Mouse (Mus musculus) gastrocnemius, postnatal 10 days (tissue): ENCODE results near the gene Dstn. TPM values are rescaled to one million over a fixed set of nuclear protein-coding genes. Genes with fewer than 3 reads are reported as not detected.

ENCODE experiments used
- DNase-seq: peaks from one replicate; pipeline ENCODE4 v3.0.0; 2021; ENCODE audit warnings: mixed read lengths
- total RNA-seq, 2 experiments: library from RNA; stranded (reverse); gene quantifications; 2 replicates each; pipeline ENCODE4 v1.2.3; 2021

Dstn gene
- total RNA-seq, 2 experiments from 2014 or later, result 65.7 to 79.9 TPM

DNA sequence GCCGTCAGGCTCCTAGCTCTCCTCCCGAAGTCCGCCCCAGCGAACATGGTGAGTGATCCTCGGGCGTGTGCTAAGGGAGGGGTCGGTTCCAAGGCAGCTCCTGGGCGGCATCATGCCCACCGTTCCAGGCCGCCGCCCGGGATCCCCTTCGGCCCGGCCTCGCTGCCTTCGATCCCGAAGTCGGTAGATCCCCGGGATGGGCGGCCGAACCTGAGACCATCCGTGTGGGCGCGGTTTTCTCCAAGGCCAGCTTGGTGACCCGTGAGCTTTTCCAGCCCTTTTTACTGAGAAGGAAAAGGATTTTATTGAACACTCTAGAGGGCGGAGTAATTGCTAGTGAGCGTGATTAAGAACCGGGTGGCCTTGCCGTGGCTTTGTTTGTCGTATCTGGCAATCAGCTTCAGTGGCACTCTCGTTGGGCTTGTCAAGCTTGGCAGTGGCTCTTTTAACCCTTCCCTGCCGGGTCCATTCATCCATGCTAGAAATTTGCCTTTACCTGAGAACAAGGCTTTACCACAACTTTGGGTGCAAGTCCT, 548 bp downstream of the Dstn start:
- no peak for DNase-seq

DNA sequence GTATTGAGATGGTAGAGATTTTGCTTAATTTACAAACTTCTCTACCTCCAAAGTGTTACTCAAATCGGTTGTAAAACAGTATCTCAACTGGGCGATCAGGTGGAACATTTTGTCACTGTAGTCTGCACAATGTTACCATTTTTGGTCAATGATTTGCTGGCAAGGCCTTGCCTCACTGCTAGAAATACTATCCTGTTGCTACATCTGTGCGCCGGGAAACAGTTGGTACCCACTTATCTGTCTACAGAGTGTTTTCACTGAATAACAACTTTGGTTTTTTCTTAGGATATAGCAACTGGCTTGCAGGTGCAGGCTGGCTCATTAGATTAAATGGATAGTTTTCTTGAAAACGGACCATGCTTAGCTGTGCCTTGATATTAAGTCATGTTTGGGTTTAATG, 1.1 kb downstream of the Dstn start:
- DNase-seq, result no peak

DNA sequence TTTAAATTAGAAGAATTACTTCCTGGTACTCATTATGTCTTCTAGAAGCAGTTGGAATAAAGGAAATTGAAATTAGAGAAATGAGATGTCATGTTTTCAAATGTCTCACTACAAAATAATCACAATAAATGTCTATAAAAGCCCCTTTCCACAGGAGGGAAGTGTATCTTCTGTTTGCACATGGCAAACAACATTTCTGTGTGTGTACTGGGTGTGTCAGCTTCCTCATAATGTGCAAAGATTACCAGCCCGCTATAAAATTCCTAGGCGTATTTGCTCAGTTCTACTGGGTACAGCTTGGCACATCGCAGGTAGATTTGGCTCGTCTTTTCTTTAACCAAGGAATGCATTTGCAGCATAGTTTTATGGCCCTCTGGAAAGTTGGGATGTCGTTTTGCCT, 2.5 kb downstream of the Dstn start:
- no peak for DNase-seq

DNA sequence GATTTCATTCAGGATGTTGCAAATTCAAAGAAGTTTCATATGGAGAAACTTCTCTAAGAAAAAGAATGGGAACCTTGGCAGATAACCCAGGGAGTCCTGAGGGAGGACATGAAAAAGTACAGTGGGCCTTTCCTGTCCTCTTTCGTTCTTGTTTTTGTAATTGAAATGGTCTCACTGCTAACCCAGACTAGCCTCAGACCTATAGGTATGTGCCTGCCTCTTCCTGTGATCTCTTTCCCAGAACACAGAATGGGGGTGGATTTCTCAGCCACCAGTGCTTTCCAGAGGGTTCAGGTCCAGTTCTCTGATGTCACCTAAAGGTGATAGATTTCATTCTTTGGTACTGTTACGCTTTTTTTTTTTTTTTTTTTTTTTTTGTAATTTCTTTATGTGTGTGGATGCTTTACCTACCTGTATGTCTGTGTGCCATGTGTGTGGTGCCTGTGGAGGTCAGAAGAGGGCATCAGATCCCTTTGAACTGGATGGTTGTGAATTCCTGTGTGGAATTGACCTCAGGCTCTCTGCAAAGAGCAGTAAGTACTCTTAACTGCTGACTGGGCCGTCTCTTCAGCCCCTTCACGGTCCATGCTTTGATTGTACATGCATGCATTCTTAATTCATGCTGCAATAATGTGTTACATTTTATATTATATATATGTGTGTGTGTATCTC, 3.8 kb downstream of the Dstn start:
- no peak for DNase-seq

DNA sequence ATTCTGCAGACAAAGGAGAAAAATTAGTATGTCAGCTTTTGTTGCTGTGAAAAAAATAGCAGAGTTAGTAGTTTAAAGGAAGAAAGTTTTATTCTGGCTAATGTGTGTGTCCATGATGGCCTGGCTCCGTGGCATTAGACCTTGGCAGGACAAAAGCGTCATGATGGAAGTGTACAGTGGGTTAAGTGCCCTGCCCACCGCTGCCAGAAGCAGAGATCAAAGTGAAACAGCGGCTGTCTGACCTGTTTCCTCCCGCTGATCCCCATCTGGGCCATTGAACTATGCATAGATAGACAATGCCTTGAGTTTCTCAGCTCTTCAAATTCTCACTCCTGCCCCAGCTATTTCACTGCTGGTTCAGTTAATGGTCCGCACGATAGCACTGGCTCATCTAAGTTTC, 9.0 kb downstream of the Dstn start:
- no peak for DNase-seq

DNA sequence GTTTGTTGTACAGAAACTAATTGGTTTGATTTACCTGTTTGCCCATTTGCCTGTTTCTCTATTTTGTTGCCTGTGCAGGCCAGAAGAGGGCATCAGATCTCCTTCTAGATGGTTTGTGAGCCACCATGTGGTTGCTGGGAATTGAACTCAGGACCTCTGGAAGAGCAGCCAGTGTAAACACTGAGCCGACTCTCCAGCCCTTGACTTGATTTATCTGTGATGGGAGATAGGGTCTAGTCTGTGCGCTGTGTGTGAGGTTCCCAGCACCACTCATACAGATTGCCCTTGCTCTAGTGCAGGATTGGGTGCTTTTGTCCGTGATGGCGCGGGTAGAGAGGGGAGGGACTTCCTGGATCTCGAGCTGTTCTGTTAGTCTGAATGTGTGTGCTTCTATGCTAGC, 10.7 kb downstream of the Dstn start:
- no peak for DNase-seq

DNA sequence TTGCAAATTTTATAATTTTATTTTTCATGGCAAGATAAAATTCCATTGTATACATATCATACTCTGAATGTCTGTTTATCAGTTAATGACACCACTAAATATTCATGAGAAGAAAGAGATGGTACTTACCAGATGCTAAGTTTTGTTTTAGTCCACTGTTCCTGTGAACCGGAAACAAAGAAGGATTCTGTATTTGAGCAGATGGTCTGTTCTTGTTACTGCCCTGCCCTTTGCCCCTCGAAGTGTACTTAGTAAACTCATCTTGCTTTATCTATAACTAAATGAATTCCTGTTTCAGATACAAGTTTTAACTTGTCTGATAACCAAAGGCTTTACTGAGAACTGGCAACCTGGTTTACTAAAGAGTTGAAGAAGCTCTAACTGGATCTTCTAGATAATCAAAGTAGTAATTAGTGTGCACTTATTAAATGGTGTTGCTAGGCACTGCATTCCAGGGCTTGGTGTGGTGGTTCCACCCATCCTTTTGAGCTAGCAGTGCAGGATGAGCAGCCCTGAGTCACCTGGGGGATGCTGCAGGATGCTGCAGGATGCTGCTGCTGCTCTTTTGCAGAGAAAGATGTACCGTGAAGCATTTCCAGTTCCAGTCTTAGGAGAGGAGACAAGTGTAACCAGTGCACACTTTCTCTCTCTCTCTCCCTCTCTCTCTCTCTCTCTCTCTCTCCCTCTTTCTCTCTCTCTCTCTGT, 14.6 kb downstream of the Dstn start:
- no peak for DNase-seq

DNA sequence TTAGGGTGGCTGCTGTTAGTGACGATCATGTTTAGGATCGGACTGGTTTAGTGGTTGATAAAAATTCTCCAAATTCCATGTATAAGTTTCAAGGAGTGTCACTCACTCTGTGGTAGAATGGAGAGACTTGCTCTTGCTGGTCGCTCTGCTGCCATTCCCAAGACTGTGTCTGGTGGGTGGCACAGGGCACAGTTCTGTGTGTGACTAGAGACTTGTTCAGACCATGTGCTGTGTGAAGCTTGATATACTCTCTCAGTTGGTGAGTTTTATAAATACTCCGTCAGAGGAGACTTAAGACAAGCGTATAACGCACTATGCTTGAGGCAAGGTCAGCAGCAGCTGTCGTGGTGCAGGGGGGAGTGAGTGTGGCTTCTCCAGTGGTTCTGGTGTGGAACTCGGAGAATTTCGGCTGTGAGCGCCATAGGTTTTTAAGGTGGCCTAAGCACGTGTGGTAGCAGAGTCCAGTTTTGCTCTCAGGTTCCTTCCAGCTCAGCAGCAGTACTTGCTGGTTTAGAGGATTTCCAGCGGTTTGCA, 17.3 kb downstream of the Dstn start:
- DNase-seq, result no peak

DNA sequence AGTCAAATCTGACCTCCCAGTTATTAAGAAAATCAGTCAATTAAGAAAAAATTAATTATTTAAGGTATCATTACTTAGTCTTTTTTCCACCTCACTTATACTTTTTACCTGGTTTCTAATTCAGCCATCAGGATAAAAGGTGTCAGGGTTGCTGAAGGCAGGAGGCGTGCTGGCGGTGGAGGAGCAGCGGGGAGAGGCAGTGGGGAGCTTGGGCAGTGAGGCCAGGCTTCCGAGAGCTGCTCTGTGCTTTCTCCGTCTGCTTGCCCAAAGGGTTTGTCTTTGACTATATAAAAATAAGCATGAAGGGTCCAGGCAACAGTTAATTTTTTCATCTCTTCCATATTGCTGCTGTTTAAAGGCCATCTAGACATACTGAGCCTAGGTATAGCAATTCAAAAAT, 18.4 kb downstream of the Dstn start:
- DNase-seq, result no peak

DNA sequence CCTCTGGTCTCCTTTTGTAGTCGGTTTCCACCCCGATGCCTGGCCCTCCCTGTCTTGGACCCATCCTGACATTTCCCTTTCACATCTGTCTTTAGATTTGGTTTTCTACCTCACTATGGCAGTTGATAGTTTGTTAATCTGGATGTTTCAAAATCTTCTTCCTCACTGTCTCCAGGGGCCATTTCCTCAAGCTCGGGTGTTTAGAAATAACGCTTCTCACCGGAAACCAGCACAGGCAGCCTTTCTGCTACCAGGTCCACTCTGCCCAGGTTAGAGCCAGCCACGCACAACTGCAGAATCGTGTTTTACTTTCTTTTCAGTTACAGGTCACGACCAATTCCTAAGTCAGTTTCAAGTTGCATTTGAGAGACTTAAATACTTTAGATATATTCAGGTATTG, 19.3 kb downstream of the Dstn start:
- DNase-seq, result no peak

DNA sequence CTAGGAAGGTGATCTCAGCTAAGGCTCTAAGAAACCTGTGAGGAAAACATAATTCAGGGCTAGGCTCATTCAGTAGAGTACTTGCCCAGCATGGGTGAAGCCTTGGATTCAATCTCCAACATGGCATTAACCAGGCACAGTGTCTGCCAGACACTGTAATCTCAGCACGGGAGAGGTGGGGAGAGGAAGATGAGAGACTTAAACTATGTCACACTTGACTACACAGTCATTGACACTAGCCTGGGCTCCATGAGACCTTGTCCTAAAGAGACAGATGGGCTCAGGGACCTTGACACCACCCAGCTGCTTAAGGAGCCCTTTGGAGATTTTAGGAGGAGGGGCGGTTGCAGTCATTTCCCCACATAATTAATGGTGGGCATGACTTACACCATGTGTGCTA, 22.7 kb downstream of the Dstn start:
- no peak for DNase-seq

DNA sequence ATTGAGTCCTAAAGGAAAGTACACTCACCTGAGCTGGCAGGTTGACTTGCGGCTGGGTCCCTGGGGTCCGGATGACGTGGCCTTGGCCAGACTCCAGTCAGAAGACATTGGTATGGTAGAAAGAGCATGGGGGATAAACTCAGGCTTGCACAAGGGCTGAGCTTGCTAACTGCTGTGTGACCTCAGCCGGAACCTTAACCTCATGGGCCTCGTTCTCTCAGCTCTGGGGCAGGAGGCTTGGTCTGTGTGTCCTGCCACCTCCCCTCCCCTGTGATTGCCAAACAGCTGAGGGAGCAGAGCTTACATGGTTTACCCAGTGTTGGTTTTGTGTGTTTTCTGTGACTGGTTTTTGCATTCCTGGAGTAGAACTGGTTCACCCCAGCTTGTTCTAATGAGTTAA, 25.3 kb downstream of the Dstn start:
- no peak for DNase-seq

DNA sequence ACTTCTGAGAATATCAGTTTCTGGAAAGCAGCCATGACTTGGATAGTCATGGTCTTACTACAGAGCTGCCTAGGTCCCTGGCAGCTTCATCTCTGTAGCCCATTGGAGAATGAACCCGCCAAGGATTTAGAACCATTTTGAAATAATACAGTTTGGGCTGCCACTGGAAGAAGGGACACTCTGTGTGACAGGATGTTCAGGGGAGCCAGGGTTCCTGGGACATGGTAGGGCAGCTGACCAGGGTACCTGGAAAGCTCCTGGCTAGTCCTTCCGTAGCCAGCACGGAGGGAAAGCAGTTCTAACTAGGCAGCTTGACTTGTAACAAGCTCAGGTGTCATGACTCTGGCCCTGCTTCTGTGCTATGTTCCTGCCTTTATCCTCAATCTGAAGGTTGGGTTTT, 29.7 kb downstream of the Dstn start:
- DNase-seq, result no peak

DNA sequence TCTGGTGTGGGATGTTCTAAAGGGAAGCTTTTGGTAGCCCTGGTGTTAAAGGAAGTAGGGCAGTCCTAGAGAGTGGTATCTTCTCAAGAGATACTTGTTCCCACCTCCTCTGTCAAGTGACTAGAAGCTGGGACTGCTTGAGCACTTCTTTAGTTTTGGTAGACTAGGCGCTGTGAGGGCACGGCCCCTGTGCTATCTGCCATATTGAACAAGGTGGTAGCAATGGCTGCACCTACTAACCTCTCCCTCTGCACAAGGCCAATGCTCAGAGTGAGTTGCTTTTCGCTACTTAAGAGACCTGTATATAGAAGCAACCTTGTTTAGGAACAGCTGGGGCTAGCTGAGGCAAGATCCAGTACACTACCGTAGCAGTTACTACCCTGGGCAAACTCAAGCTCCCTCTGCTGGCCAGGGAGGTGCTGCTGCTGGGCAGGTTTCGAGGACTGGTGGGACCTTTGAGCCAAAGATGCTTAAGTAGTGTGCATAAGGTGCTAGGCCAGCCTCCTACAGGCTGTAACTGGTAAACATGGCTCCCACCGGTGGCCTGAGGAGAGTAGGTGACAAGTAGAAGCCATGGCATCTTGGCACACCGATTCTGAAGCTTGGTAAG, 30.5 kb downstream of the Dstn start:
- DNase-seq, result no peak

DNA sequence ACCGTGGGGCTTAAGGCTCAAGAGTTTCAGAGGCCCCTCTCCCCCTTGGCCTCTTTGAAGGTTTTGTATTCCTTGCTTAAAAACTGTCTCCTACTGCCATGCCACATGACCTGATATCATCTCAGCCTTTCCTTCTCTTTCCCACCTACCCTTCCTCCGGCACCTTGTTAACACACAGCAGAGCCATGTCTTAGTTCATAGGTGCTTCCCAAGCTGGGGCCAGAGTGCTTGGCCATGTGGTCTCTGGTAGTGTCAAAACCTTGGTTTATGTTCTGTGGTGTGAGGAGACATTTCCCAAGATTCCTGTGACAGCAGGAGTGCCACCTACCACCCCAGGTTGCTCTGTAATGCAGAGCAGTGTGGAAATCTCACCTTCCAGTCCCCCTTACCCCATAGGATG, 31.3 kb downstream of the Dstn start:
- DNase-seq, result no peak

DNA sequence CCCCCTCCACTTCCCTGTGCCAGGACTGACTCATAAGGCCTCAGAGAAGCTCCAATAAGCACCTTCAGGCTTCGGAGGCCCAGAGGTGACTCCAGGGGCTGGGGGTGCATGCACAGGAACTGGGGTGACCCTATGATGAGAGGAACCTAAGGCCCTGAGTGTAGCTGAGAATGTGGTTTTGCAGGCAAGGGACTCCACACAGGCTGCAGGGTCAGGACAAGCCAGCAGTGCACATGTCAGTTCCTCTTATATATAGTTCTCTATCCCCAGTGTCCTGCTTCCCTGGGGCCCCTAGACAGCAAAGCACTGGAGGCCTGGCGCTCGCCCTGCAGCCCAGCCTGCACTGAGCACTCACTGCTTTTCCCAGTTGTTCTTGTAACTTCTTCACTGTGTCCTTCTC, 32.9 kb downstream of the Dstn start:
- DNase-seq, result no peak

DNA sequence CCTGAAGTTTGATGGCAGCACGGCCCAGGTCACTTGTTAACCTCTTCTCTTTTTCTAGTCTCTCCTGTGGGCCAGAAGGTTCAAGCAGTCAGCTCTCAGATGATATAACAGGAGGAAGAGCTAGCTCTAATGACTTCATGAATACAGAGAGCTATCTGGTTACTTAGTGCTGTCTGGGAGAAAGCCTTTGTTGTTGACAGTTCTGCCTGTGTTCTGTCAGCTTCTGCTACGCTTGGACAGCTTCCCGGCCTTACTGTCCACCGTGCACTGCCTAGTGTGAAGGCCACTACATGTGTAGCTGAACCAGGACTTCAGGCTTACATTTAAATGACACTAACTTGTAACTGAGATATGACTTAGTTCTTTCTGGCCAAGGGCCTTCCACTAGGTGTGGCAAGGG, 33.3 kb downstream of the Dstn start:
- DNase-seq, result no peak

DNA sequence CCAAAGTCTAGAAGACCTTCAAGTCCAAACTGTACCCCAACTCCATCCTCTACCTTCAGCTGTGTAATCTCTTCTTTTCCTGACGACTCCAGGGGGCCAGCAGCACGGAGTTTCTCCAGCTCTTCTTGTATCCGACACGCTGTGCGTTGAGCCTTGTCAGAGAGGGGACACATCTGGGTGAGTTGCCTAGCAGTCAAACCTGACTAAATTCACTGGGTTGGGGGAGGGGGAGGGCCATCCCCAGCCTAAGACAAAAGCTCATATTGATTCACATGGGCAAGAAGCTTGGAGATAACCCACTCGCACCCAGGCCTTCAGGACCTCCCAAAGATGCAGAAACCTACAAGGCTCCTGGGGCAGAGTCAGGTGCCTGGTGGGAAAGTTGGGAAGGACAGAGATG, 34.1 kb downstream of the Dstn start:
- DNase-seq, result no peak

DNA sequence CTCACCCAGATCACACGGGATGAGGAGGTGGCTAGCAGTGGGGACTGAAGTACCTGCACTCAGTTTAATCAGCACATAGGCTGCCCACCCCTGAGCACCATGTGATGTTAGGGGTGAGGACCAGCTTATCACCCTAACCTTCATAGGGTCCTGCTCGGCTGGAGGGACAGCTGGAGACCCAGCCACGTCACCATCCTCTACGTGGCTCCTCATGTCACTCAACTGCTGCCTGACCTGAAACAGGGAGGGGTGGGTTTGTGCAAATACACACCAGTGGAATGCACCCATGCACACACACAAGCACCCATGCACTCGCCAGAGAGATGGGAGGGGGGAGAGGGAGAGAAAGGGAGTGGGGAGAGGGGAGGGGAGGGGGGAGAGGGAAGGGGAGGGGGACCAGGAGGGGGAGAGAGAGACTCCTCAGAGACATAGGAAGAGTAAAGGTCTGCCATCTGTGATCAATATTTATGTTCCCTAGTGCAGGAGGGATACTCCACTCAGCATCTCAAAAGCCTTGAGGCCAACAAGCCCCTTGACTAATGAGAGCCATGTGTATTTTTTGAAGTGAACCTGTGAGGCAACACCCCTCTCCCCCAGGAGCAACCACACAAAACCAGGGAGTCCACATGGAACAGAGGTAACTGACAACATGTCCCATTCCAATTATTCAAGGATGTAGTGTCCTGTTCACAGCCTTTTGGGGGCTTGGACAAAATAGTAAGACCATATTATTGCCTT, 35.3 kb downstream of the Dstn start:
- no peak for DNase-seq

DNA sequence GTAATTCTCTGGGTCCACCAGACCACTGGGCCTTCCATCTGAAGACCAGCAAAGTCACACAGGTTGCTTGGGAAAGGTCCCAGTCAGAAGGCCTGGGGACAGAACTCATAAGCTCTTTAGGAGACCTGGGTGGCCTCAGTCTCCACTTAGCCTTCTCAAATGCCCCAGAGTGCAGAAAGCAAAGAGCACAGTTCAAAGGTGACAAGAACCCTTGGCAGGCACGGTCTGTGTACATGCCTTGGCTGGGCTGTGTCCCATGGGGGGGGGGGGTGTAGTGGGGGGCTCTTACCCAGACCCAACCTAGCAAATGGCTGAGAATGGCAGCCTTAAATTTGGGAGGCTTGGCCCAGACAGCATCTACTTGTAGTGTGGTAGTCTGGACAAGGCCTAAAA, 35.9 kb downstream of the Dstn start:
- DNase-seq, result no peak

DNA sequence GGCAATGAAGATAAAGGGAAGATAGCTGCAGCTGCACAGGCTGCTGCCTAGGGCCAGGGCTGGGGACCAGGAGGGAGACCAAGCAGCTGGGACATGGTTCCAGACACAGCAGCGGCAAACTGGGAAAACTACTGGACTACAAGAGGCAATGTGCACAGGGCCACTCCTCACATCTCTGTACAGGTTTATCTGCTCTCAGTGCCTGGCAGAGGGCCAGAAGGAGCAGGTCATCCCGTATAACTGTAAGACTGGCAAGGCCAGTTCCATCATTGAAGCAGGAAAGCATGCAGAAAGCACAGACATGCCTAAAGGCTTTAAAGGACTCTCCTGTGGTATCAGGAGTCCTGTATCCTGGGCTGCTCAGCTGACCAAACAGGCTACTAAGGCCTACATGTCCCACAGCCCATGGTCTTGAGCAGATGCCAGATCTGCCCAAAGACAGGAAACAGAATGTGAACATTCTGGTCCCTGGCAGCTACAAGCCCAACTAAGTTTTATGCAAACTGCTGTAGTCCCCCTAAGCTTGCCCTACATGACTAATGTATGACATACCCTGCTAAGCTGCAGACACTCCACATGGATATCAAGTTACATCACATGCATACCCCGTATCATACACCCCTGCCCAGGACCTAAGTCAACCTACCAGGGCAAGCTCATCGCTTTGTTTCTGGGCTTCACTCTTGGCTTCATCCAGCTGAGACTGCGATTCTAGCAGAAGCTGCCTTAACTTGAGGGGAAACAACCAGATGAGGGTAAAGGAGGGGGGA, 36.6 kb downstream of the Dstn start:
- DNase-seq, result no peak

DNA sequence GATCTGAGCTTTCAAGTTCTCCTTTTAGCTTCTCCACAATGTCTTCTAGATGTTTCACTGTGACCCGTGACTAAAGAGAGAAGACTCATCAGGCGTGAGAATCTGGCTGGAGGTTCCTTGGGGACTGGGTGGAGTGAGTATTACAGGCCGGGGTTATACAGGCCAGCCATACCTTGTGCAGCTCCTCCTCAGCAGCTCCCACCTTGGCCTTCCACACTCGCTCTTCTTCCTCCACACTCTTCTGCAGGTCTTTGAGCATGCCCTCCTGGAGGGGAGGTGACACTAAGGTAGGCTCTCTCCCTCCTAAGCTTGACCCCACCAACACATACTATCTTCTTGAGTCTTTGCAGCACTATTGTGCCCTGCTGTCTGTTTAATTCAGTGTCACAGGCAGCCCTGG, 38.8 kb downstream of the Dstn start:
- peak; percentile 3 for DNase-seq
